Mouse (Mus musculus) liver, embryonic 15.5 days (tissue): Measurements from ENCODE around the gene Pam16. TPM values are rescaled to one million over a fixed set of nuclear protein-coding genes. Genes with fewer than 3 reads are reported as not detected.

Experiments
- ATAC-seq: fragments of 200-750 bp; cut with Nextera tagmentation; 2 replicates; pipeline ENCODE4 v1.8.0; 2017; ENCODE audit warnings: moderate number of reproducible peaks, mild to moderate bottlenecking, moderate library complexity; ENCODE audit not compliant: insufficient read depth
- H3K27ac ChIP-seq: fragments of 300-500 bp; sonication (generic); replicated peaks from 2 replicates; pipeline ENCODE4 v1.5.1; 2015; ENCODE audit warnings: mild to moderate bottlenecking, inconsistent platforms
- H3K27me3 ChIP-seq: fragments of 300-500 bp; sonication (generic); 2 replicates; pipeline ENCODE4 v1.6.1; 2015; ENCODE audit warnings: mild to moderate bottlenecking, inconsistent platforms
- H3K36me3 ChIP-seq: fragments of 300-500 bp; sonication (generic); replicated peaks from 2 replicates; pipeline ENCODE4 v1.6.1; 2015; ENCODE audit warnings: moderate library complexity, mild to moderate bottlenecking, inconsistent platforms
- H3K4me1 ChIP-seq: fragments of 300-500 bp; sonication (generic); replicated peaks from 2 replicates; pipeline ENCODE4 v1.6.1; 2015; ENCODE audit warnings: inconsistent platforms
- H3K4me2 ChIP-seq: fragments of 300-500 bp; sonication (generic); 2 replicates; pipeline ENCODE4 v1.6.1; 2015; ENCODE audit warnings: moderate library complexity, mild to moderate bottlenecking, inconsistent platforms
- H3K4me3 ChIP-seq: fragments of 300-500 bp; sonication (generic); replicated peaks from 2 replicates; pipeline ENCODE4 v1.5.1; 2015; ENCODE audit warnings: mild to moderate bottlenecking, inconsistent platforms
- H3K9ac ChIP-seq: fragments of 300-500 bp; sonication (generic); 2 replicates; pipeline ENCODE4 v1.6.1; 2015; ENCODE audit warnings: moderate library complexity, mild to moderate bottlenecking, inconsistent platforms
- H3K9me3 ChIP-seq: fragments of 300-500 bp; sonication (generic); replicated peaks from 2 replicates; pipeline ENCODE4 v1.6.1; 2016; ENCODE audit warnings: inconsistent platforms
- WGBS: fragments of 180-500 bp; shearing (Covaris S2); methylation state at CpG from one replicate; pipeline ENCODE4 v1.1.7; 2015; ENCODE audit warnings: mixed read lengths; ENCODE audit not compliant: insufficient replicate concordance; 5-methylcytosine and 5-hydroxymethylcytosine counted together
- polyA plus RNA-seq: library from polyadenylated mRNA; unstranded; fragments of >200 nt; fragmentation: Nextera tagmentation; extraction: Ambion mirVana; gene quantifications from 2 replicates; pipeline ENCODE4 v1.2.1, GENCODE M21; 2015

Pam16 gene
- polyA plus RNA-seq, 1 experiment from 2014 or later, result 53.2 TPM

GRCm38 (mm10) chr16:4655251-4655734 lies 30.5 kb upstream of the Pam16 start:
- Histone ChIP-seq H3K27me3 (no peaks in the 10 kb centered on the region), H3K9me3 (no peaks in the 10 kb centered on the region), H3K36me3 (peaks cover 21% of the 10 kb centered on the region; the same call in 1 of the 2 replicates), H3K4me1 (peaks cover 20% of the 10 kb centered on the region), H3K4me2 (no peak overlapping the region), H3K9ac (no peak overlapping the region), H3K4me3 (no peak overlapping the region), H3K27ac (0 out of 2 replicates have a peak overlapping the region, but pooled peaks have one; percentile 7)
- 0 out of 2 replicates have a peak, but pooled peaks have one; percentile 12 for ATAC-seq
- 57% methylated on average over 4 of the region's 4 CpGs for WGBS

DNA sequence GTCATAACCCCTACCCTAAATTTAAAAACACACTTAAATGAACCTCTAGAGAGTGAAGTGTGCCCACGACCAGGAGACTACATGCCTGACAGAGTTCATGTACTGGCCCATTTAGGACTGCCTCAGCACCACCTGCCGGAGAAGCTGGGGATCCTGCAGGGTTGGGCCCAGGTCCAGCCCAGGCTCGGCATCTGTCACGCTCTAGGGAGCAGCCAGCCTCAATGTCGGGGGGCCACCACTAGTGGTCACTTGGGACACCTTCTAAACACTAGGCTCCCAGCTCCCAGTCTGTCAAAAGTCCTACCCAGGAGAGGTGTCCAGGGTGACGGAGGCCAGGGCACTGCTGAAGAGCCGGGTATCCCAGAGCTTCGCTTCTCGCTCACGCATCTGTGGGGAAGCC lies 29.9 kb upstream of the Pam16 start:
- H3K9me3 ChIP-seq, result no peaks in the 10 kb centered on the region
- H3K4me1 ChIP-seq, result peaks cover 20% of the 10 kb centered on the region
- no peak overlapping the region for H3K4me2 ChIP-seq
- 76% methylated on average over 10 of the region's 10 CpGs for WGBS
- H3K4me3 ChIP-seq, result no peak overlapping the region
- no peak for ATAC-seq
- no peak overlapping the region for H3K9ac ChIP-seq
- H3K27ac ChIP-seq, result no peak overlapping the region
- peaks cover 27% of the 10 kb centered on the region; the same call in 1 of the 2 replicates for H3K36me3 ChIP-seq
- H3K27me3 ChIP-seq, result no peaks in the 10 kb centered on the region

DNA sequence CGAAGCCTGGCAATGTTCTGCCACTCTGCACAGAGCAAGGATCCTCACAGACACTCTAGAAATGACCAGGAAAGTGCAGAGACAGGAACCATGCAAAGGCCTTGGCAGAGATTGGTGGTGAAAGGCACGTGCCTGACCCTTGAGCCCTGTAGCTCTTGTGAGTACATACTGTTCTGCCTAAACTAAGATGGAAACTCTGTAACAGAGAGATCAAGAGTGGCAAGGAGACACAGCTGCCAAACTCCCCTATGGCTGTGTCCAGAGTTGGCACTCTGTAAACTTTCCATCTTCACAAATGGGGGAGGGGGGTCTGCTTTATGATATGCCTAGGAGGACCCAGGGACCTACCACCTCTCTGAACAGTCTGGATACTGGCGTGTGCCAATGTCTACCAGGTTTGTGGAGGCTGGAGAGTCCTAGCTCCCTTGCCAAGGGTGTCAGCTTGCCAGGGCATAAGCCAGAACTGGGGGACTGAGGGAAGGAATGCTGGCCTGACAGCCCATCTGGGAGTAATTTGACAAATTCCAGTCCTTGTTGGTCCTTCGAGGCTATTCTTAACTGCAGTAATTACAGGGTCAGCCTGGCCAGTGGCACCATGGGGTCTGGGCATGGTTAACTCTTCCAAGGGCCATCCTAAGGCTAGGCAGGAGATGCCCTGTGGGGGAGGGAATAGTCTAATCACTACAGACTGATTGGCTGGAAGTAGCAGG lies 28.1 kb upstream of the Pam16 start:
- no peaks in the 10 kb centered on the region for H3K9me3 ChIP-seq
- 51% methylated on average over 4 of the region's 4 CpGs for WGBS
- no peaks in the 10 kb centered on the region for H3K27me3 ChIP-seq
- peaks cover 38% of the 10 kb centered on the region for H3K36me3 ChIP-seq
- no peak overlapping the region for H3K9ac ChIP-seq
- no peak overlapping the region for H3K4me3 ChIP-seq
- peaks cover 20% of the 10 kb centered on the region for H3K4me1 ChIP-seq
- H3K4me2 ChIP-seq, result no peak overlapping the region
- no peak overlapping the region for H3K27ac ChIP-seq
- no peak for ATAC-seq

DNA sequence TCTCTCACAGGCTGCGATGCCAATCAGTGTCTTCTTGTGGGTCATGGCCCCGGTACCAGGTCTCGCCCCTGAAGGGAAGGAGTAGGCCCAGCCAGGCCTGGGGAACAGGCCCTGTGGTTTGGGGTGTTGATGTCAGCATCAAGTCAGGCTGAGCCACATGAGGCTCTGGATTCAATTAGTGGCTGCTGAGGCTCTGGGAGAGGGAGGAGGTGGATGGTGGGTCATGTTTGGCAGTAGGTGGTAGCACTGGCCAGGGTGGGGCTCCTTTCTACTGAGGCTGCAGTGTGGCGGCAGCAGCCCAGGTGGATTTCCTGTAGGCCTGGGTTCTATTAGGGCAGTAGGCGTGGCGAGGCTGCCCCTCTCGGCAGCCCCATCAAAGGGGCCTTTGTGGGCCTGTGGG lies 26.8 kb upstream of the Pam16 start:
- Histone ChIP-seq H3K27ac (no peak overlapping the region), H3K9me3 (no peaks in the 10 kb centered on the region), H3K36me3 (peaks cover 38% of the 10 kb centered on the region), H3K4me3 (no peak overlapping the region), H3K4me2 (no peak overlapping the region), H3K4me1 (peaks cover 16% of the 10 kb centered on the region), H3K27me3 (no peaks in the 10 kb centered on the region), H3K9ac (no peak overlapping the region)
- no peak for ATAC-seq
- 68% methylated on average over 7 of the region's 7 CpGs for WGBS

DNA sequence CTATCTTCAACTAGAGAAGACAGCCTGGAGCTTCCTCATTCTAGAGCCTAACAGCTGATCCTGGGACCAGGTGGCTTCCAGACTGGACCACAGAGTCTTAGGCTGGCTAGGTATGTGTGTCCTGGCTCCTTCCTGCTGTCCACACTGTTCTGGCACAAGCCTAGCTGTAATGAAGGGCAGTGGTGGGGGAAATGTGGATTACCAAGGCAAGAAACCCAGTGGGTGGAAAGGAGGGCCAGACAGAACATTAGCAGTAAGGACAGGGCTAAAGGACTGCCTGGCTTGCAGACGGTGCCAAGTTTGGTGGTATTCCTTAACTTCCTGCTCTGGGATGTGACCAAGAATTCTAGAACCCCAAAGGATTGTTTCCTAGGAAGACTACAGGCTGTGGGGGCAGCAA lies 26.3 kb upstream of the Pam16 start:
- Histone ChIP-seq H3K4me3 (no peak overlapping the region), H3K4me2 (no peak overlapping the region), H3K9ac (no peak overlapping the region), H3K27ac (no peak overlapping the region), H3K4me1 (peaks cover 12% of the 10 kb centered on the region), H3K9me3 (no peaks in the 10 kb centered on the region), H3K36me3 (peaks cover 38% of the 10 kb centered on the region), H3K27me3 (no peaks in the 10 kb centered on the region)
- WGBS, result 79% methylated on average over 1 of the region's 1 CpGs
- ATAC-seq, result no peak

GRCm38 (mm10) chr16:4650161-4650560 lies 25.4 kb upstream of the Pam16 start:
- Histone ChIP-seq H3K4me2 (no peak overlapping the region), H3K9ac (no peak overlapping the region), H3K4me3 (no peak overlapping the region), H3K27ac (no peak overlapping the region), H3K4me1 (peaks cover 3% of the 10 kb centered on the region; the same call in 1 of the 2 replicates), H3K36me3 (peaks cover 38% of the 10 kb centered on the region), H3K9me3 (no peaks in the 10 kb centered on the region), H3K27me3 (no peaks in the 10 kb centered on the region)
- no peak for ATAC-seq
- WGBS, result 68% methylated on average over 3 of the region's 3 CpGs

DNA sequence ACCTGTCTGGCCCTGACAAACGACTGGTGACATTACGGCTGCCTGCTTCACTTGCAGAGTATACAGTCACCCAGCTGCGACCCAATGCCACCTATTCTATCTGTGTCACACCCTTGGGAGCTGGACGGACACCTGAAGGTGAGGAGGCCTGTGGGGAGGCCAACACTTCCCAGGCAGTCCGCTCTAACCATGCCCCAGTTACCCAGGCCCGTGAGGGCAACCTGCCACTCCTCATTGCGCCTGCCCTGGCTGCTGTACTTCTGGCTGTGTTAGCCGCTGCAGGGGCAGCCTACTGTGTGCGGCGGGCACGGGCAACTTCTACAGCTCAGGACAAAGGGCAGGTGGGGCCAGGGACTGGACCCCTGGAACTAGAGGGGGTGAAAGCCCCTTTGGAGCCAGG lies 24.9 kb upstream of the Pam16 start:
- H3K4me1 ChIP-seq, result no peaks in the 10 kb centered on the region
- WGBS, result 77% methylated on average over 11 of the region's 11 CpGs
- H3K9ac ChIP-seq, result no peak overlapping the region
- no peak for ATAC-seq
- H3K4me2 ChIP-seq, result no peak overlapping the region
- no peaks in the 10 kb centered on the region for H3K9me3 ChIP-seq
- no peak overlapping the region for H3K4me3 ChIP-seq
- H3K27ac ChIP-seq, result no peak overlapping the region
- no peaks in the 10 kb centered on the region for H3K27me3 ChIP-seq
- peaks cover 34% of the 10 kb centered on the region for H3K36me3 ChIP-seq

DNA sequence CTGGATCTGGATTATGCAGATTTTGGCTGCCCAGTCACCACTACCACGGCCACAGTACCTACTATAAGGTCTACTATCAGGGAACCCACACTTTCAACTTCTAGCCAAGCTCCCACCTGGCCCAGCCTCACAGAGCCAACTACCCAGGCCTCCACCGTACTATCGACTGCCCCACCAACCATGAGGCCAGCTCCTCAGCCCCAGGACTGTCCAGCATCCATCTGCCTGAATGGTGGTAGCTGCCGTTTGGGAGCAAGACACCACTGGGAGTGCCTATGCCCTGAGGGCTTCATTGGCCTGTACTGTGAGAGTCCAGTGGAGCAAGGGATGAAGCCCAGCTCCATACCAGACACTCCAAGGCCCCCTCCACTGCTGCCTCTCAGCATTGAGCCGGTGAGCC lies 24.4 kb upstream of the Pam16 start:
- Histone ChIP-seq H3K4me3 (no peak overlapping the region), H3K36me3 (peaks cover 34% of the 10 kb centered on the region), H3K9me3 (no peaks in the 10 kb centered on the region), H3K4me2 (no peak overlapping the region), H3K27ac (no peak overlapping the region), H3K9ac (no peak overlapping the region), H3K27me3 (no peaks in the 10 kb centered on the region), H3K4me1 (no peaks in the 10 kb centered on the region)
- 77% methylated on average over 5 of the region's 5 CpGs for WGBS
- no peak for ATAC-seq

GRCm38 (mm10) chr16:4648416-4649023 lies 23.7 kb upstream of the Pam16 start:
- no peak for ATAC-seq
- no peaks in the 10 kb centered on the region for H3K27me3 ChIP-seq
- peaks cover 40% of the 10 kb centered on the region for H3K36me3 ChIP-seq
- H3K9ac ChIP-seq, result no peak overlapping the region
- no peak overlapping the region for H3K4me2 ChIP-seq
- no peak overlapping the region for H3K4me3 ChIP-seq
- no peaks in the 10 kb centered on the region for H3K9me3 ChIP-seq
- WGBS, result 82% methylated on average over 28 of the region's 28 CpGs
- H3K27ac ChIP-seq, result no peak overlapping the region
- no peaks in the 10 kb centered on the region; the same call in 1 of the 2 replicates for H3K4me1 ChIP-seq

DNA sequence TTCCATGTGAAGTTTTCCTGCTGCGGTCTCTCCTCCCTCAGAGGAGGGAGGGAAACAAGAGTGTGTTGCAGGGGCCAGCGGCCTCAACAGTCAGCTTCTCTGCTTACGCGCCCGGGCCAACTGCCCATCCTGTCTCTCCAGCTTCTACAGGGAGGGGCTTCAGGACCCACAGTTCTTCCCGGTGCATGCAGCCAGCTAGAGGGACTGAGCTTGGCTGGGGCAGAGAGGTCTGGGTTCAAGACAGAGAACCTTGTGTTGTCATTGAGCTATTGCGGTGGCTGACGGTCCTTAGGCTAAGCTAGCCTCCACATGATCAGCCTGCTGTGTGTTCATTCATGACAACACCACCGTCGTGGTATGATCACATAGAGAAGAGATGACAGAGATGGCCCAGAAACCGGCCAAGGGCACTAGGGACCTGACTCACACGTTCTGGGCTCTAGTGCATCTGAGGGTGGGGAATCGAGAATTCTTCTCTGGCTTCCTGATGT lies 22.9 kb upstream of the Pam16 start:
- Histone ChIP-seq H3K4me3 (no peak overlapping the region), H3K27ac (no peak overlapping the region), H3K4me1 (no peaks in the 10 kb centered on the region; the same call in none of the 2 replicates), H3K4me2 (no peak overlapping the region), H3K36me3 (peaks cover 39% of the 10 kb centered on the region), H3K9ac (no peak overlapping the region), H3K9me3 (no peaks in the 10 kb centered on the region), H3K27me3 (no peaks in the 10 kb centered on the region)
- WGBS, result 70% methylated on average over 13 of the region's 13 CpGs
- ATAC-seq, result no peak

DNA sequence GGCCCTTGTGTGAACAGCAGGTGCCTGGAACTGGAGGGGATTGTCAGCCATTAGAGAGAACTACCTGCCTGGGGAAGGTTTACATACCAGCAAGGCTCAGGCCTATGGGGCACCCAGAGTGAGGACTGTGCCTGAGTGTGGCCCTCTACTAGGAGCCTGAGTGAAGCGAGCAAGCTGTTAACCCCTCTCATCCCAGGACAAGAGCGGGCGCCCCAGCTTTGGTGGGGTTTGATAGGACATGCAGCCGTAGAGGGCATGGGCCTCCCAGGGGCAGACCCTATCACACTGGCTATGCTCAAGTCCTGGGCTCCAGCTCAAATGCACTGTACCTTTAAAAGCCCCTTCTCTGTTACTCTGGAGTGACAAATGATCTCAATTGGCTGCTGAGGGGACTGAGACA lies 22.0 kb upstream of the Pam16 start:
- WGBS, result 83% methylated on average over 4 of the region's 4 CpGs
- peaks cover 32% of the 10 kb centered on the region for H3K36me3 ChIP-seq
- H3K4me1 ChIP-seq, result peaks cover 5% of the 10 kb centered on the region
- H3K4me3 ChIP-seq, result no peak overlapping the region
- H3K27me3 ChIP-seq, result no peaks in the 10 kb centered on the region
- H3K4me2 ChIP-seq, result no peak overlapping the region
- no peaks in the 10 kb centered on the region for H3K9me3 ChIP-seq
- no peak overlapping the region for H3K27ac ChIP-seq
- ATAC-seq, result no peak
- H3K9ac ChIP-seq, result no peak overlapping the region
